Mouse (Mus musculus) testis, adult 2 months (tissue): ENCODE results near the gene Slc8a3.

Experiments
- CTCF ChIP-seq: fragments of 200-500 bp; IDR thresholded peaks from 2 replicates; pipeline ENCODE4 v1.5.1; 2012; ENCODE audit warnings: low read depth, mild to moderate bottlenecking, inconsistent platforms, low read length, moderate library complexity; ENCODE audit not compliant: control insufficient read depth, insufficient read depth, insufficient replicate concordance
- POLR2A ChIP-seq: fragments of 200-500 bp; IDR thresholded peaks from 2 replicates; pipeline ENCODE4 v1.6.1; 2012; ENCODE audit warnings: low read depth, mild to moderate bottlenecking, inconsistent platforms, low read length, moderate library complexity; ENCODE audit not compliant: control insufficient read depth

DNA sequence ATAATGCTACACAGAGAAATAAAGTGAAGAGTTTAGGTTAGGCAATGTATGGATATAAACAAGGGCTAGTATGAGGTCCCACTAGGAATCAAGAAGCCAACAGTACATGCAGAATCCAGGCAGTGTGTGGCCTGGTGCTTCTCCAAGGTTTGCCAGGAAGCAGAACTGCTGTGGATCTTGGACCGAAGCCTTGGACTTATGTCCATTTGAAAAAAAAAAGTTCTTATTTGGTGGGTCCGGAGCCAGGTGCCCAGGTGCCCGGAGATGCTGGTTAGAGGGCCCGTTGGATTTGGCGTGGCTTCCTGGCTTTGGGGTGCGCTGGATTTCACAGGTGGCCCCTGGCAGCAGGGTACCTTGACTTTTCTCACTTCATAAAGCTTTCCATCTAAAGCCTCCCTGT lies 185.0 kb downstream of the Slc8a3 start:
- TF ChIP-seq CTCF (no peak), POLR2A (no peak)
